ENCODE assay signal across 9 mouse cellular contexts in the genomic region with DNA sequence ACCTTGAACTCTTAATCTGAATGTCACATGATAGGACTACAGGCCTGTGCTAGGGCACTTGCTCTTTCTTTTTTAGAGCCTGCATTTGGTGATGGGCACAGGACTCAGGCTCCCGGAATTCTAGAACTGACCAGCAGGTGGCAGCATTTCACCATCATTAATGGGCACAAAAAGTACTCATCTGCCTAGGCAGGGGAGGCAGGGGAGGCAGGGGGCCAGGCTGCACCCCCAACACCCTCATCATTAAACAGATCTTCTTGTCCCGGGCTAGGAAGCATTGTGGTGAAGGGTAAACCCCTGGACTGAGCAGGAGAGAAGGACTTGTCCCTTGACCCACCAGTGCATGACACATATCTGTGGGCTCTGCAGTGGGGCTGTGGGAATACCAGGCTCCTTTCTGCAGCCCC. TPM values are rescaled to one million over a fixed set of nuclear protein-coding genes. Genes with fewer than 3 reads are reported as not detected.
A peak's percentile ranks its signal among the peaks of the same experiment; 100 is the strongest.
DNase-seq lines count a peak whose midpoint lies in the region; ATAC-seq and TF ChIP-seq lines count a peak whose summit lies in the region.
"Had no signal": no experiment of that assay in that cellular context is flagged by ENCODE, and none has a peak within 500 bp of the region (broad histone marks: within the 10 kb centered on the region; RNA-seq: fewer than 3 reads in every experiment).

No protein-coding gene starts in this region.

- 0 out of 2 replicates have a peak, but pooled peaks have one; percentile 2 for ATAC-seq in embryonic facial prominence, embryonic 13.5 days (ENCODE audit: insufficient number of reproducible peaks, insufficient read depth, low FRiP score, low TSS enrichment, low read depth)
- no peak for ATAC-seq in monocyte, adult 5-6 weeks (replicated peaks; ENCODE audit: insufficient number of reproducible peaks, low FRiP score, low TSS enrichment, poor library complexity, severe bottlenecking)

- no peaks in the 10 kb centered on the region for H3K4me1 ChIP-seq in ES-E14 (ENCODE audit: control insufficient read depth in 2 of 2, insufficient read depth in 2 of 2, low read length in 2 of 2, poor library complexity in 1 of 2)
- H3K4me1 ChIP-seq in embryonic facial prominence, embryonic 13.5 days: no peaks in the 10 kb centered on the region
- H3K4me1 ChIP-seq: limb, embryonic 12.5 days had no signal

- H3K27me3 ChIP-seq in embryonic facial prominence, embryonic 13.5 days: no peaks in the 10 kb centered on the region
- H3K27me3 ChIP-seq: limb, embryonic 12.5 days had no signal

- no peaks in the 10 kb centered on the region for H3K9me3 ChIP-seq in ES-E14 (ENCODE audit: control insufficient read depth, insufficient read depth, low read depth, low read length)
- H3K9me3 ChIP-seq in embryonic facial prominence, embryonic 13.5 days: no peaks in the 10 kb centered on the region
- H3K9me3 ChIP-seq: limb, embryonic 12.5 days had no signal

- no peak overlapping the region for H3K4me3 ChIP-seq in ES-E14 (ENCODE audit: insufficient read depth in 1 of 2, low read depth in 1 of 2, low read length in 2 of 2, poor library complexity in 1 of 2, severe bottlenecking in 1 of 2)
- H3K4me3 ChIP-seq in embryonic facial prominence, embryonic 13.5 days: no peak overlapping the region
- H3K4me3 ChIP-seq: limb, embryonic 12.5 days had no signal

- in situ Hi-C loops in ES-E14 (cut with MboI; ENCODE audit: low sequenced_read_pairs in 2 of 2, unreplicated experiment in 2 of 2): loop anchor here (25.0 kb wide), 1 partner anchor 623 kb away; no protein-coding TSS in a partner anchor

- 3% methylated on average over 2 of the region's 2 CpGs for WGBS in embryonic facial prominence, embryonic 13.5 days

- DNase-seq in ES-E14 (ENCODE audit: low read depth, low spot score): peak; percentile 49
- DNase-seq in adrenal gland, postnatal 36 days: peak; percentile 66 to 71
- DNase-seq in heart, postnatal 14 days: peak; percentile 75 to 81
- DNase-seq in layer of hippocampus, adult 9-10 months (ENCODE audit: low spot score): peak; percentile 80
- DNase-seq in lung, postnatal 25 days (ENCODE audit: low spot score): peak; percentile 37
- peak; percentile 85 to 86 for DNase-seq in right cerebral cortex, postnatal 10 days (ENCODE audit: low spot score in 2 of 2)

- no peak overlapping the region for H3K27ac ChIP-seq in ES-E14 (ENCODE audit: insufficient read depth, low read depth, low read length, poor library complexity, severe bottlenecking)
- no peak overlapping the region for H3K27ac ChIP-seq in embryonic facial prominence, embryonic 13.5 days
- H3K27ac ChIP-seq: limb, embryonic 12.5 days had no signal

- intact Hi-C loops in heart, postnatal 14 days (cut with DNase I): loop anchor here (1.0 to 5.0 kb wide), 4 partner anchors 152 to 633 kb away; no protein-coding TSS in a partner anchor

- H3K36me3 ChIP-seq in ES-E14 (ENCODE audit: control insufficient read depth, insufficient read depth, low read length, poor library complexity, severe bottlenecking): no peaks in the 10 kb centered on the region
- H3K36me3 ChIP-seq in embryonic facial prominence, embryonic 13.5 days: no peaks in the 10 kb centered on the region
- H3K36me3 ChIP-seq: limb, embryonic 12.5 days had no signal

- no peak overlapping the region for H3K4me2 ChIP-seq in embryonic facial prominence, embryonic 13.5 days
- H3K4me2 ChIP-seq: limb, embryonic 12.5 days had no signal

- H3K9ac ChIP-seq in ES-E14 (ENCODE audit: insufficient read depth, low read depth, low read length, poor library complexity, severe bottlenecking): no peak overlapping the region
- H3K9ac ChIP-seq in embryonic facial prominence, embryonic 13.5 days: no peak overlapping the region
- H3K9ac ChIP-seq: limb, embryonic 12.5 days had no signal

TF ChIP-seq in ES-E14, 5 proteins besides CTCF, POLR2A, EP300 and RAD21:
- TF ChIP-seq ZC3H11A (IDR thresholded peaks at IDR 0.05; ENCODE audit: borderline replicate concordance, low read depth, low read length): peak; percentile 80
- TF ChIP-seq HCFC1 (IDR thresholded peaks at IDR 0.05; ENCODE audit: borderline replicate concordance, insufficient read depth, low read length): no peak

RNA-seq across cellular contexts. Expression of gene Trim29, which starts 29.0 kb away (rescaled TPM):
- 0.22 and 0.74 TPM in 2 replicates for total RNA-seq in ES-E14 (2012; rRNA removed)
- under 1 TPM; 0.10 to 0.30 TPM for total RNA-seq in adrenal gland, postnatal 36 days (2021)
- 45.2 and 50.1 TPM in 2 replicates for polyA plus RNA-seq in embryonic facial prominence, embryonic 13.5 days (2015; fragmentation: Nextera tagmentation; extraction: Ambion mirVana)
- under 1 TPM; 0.17 to 0.34 TPM for total RNA-seq in heart, postnatal 14 days (2021)
- total RNA-seq in monocyte, adult 5-6 weeks (2017): not detected in 3 replicates
